Mouse (Mus musculus) mesoderm, embryonic 11.5 days (tissue): ENCODE data around the gene Cdh13.

Experiments
- DNase-seq: peaks from one replicate; pipeline ENCODE4 v3.0.0-alpha.2; 2012; ENCODE audit warnings: low read depth, low spot score

Cdh13 gene

GRCm38 (mm10) chr8:118444651-118445207 lies 161.2 kb downstream of the Cdh13 start:
- DNase-seq: no peak

- no peak for DNase-seq
These were observed 163.0 kb downstream of the Cdh13 start for GRCm38 (mm10) chr8:118446516-118446915.

DNA sequence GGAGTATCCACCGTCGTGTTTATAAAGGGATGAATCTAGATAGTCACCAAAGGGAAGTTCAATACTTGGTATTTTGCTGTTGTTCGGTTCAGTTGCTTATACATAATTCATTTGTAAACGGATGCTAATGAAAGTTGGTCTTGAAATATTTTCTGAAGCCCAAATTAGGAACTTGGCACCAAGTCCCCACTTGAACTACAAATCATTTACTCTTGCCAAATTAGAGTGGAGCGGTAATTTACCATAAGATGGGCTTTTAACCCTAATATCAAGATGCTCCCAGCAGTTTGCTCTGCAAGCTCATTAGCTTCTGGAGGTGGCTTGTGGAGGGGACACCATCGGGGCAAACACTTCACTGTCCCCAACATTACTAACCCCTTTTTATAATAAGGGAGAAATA lies 164.5 kb downstream of the Cdh13 start:
- no peak for DNase-seq

GRCm38 (mm10) chr8:118452445-118453103 lies 169.0 kb downstream of the Cdh13 start:
- DNase-seq: peak; percentile 44

DNA sequence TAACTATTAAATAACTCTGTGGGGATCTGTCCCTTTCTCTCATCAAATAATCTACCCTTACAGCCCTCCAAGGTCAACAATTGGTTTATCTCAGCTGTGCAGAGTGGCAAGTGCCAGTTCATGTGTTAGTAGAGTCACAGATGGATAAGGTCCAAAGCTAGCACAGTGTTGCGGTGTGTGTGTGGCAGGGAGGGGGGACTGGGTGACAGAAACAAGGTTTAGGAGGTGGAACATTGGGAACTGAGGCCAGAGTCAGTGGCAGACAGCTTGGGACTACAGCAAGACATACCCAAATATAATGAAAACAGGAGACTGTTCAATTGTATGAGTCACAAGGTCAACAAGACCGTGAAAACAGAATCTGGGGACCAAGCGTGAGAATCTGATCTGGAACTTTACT lies 171.7 kb downstream of the Cdh13 start:
- DNase-seq: no peak

DNA sequence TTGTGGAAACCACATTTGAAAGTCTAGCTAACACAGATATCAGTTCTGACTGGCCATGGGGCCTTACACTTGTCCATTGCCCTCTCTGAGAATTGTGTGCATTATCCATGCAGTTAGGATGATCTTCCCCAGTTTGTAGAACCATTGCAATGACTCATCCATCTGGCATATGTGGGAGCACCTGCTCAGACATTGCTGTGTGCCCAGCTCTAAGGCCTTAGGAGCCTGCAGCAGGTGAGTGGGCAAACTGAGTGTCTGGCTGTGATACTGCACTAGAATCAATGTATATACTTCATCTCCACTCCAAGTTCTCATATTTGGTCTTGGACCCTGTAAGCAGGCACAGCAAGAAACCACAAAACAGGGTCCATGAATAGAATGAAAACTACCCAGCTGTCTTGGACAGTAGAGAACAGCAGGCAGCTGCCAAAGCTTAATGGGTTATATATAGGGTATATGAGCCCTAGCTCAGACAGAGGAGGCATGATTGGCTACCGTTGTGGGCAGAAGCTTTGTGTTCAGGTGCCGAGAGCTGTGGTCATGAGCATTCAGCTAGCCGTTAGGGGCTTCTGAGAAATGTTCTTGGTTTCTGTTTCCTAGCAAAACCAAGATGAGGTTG lies 181.9 kb downstream of the Cdh13 start:
- no peak for DNase-seq

DNA sequence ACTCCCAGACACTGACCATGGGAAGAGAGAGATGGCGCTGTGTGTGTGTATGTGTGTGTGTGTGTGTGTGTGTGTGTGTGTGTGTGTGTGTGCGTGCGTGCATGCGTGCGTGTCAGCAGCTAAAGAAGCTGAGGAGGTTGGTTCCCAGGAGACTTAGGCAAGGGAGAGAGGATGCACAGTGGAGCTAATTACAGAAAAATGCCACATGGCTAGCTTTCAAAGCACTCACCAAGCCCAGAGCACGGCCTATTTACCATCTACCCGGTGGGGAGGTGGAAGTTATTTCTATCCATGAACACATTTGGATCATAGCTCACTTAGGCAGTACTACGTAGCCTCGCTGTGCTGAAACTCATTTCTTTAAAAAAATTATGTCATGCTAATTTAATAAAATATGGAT lies 194.1 kb downstream of the Cdh13 start:
- no peak for DNase-seq

DNA sequence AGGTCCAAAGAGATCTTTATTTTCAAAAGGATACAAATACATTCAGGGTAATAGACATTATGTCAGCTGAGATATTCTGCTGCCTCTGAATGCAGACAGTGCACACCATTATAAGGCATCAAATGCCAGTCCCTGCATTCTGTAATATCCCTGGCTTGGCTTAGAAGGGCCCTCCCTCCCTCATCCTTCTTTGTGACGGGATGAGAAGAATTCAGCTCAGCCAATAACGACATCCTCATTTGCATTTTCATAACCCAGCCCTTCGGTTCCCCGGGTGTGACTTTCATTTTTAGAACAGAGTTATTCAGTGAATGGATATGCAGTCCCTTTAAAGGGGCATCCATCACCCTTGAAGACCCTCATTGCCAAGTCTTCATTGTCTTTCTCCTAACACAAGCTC lies 205.2 kb downstream of the Cdh13 start:
- DNase-seq: no peak

DNA sequence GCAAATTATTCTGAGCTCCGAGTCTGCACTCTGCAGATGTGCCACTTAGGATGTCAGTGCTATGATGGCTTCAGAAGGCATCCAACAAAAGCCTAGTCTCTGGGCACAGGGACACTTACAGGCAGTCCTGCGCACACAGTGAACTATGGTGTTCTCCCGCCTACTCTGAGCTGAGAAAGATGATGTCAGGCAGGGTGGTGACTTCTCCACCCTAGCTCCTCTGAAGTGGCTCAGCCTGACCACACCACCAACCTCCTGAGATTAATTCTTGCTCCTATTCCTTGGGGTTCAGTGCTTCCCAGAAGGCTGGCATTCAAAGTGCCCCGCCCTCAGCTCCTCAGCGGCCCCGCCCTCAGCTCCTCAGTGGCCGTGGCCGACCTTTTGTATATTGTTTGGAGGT lies 219.0 kb downstream of the Cdh13 start:
- DNase-seq: no peak

GRCm38 (mm10) chr8:118509426-118509825 lies 225.9 kb downstream of the Cdh13 start:
- DNase-seq: no peak

DNA sequence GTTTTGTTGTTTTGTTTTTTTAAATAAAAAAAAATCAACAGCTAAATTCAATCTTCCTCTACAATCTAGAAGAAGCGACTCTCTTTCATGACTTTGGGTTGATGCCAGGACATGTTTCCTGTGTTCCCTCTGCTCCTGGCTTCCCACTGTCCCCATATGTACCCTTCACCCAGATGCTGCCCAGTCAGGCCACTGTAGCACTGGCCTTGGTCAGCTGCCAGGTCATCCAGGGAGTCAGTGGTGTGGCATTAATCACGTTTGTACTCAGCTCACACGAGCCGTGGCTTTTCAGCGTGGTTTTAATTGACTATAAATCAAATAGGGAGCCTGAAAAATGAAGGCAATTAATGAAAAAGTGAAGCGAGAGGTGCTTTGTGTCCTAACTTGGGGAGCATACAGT lies 229.7 kb downstream of the Cdh13 start:
- DNase-seq: no peak

DNA sequence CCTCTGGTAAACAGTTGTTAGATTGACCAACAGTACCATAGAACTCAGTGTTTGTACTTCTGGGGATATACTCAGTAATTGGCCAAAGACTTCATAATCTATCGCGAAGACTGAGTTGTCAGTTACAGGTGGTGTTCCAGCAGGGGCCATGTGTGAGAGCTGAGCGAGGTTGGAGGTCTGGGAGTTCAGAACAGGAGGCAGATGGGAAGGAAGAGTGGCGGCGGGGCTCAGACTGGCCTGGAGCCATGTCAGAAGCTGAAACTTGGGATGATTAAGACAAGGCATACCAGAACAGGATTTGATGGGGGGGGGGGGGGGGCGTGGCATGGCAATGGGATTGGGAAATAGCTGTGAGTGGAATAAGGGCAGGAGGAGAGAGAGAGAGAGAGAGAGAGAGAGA lies 232.1 kb downstream of the Cdh13 start:
- no peak for DNase-seq

DNA sequence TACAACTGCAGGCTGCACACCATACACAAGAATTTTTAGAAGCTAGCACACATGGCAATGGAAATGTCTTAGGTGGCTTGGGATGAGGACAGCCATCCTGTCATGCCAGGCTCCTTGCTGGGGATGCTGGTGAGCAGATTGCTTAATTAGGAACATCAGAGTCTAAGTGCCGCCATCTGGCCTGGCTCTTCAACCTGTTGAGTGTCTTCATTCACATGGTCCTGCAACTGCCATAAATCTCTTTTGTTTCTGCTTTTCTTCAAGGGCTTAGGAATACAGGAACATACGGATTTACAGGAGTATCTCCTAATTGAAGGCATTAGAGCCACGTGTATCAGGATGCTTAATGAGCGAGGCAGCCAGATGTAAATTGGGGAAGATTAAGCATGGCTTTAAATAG lies 233.5 kb downstream of the Cdh13 start:
- no peak for DNase-seq

- peak; percentile 18 for DNase-seq
These were observed 234.7 kb downstream of the Cdh13 start for GRCm38 (mm10) chr8:118518030-118518741.

- no peak for DNase-seq
These were observed 235.2 kb downstream of the Cdh13 start for GRCm38 (mm10) chr8:118518742-118519102.

DNA sequence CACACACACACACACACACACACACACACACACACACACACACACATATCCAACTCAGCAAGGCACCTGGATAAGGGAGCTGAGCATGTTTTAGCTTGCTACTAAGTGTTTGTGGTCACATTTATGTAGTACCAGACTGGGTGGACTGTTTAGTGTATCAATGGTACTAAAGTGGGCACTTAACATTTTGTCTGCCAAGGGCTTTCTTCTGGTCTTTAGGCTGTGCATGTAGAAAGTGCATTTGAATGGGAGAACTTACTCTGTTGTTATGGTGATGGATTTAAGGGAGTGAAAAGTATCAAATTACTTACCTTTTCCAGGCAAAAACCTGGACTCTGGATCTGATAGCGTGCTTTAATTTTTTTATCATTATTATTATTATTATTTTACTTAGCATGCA lies 240.4 kb downstream of the Cdh13 start:
- DNase-seq: no peak

DNA sequence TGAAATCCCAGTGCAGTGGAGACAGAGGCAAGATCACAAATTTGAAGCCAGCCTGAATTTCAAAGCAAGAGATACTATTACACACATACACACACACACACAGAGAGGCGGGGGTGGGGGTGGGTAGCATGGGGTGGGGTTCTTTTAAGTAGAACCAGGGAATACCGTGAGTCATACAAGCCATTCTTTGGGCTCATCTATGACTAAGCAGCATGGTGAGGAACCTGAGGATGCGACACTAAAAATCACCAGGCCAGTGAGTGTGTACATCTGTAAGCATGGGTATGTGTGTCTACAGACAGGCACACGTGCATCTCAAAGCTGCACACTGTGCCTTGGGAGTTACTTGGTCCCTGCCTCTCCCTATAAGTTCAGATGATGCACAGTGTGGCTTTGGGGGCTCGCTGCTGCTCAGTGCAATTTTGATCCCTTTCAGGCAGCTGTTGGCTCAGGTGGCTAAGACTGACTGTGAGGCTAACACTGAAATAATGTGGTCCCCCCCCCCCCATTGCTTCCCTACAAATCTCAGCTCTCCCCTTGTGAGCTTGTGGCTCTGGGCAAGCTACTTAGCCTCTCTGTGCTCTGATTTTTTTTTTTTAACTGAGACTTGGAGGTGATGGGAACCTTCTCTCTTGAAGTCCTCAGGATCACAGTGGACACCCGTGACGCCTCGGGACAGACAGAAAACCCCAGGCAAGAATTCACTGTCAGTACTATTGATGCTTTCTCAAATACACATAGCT lies 255.5 kb downstream of the Cdh13 start:
- no peak for DNase-seq

GRCm38 (mm10) chr8:118539559-118539819 lies 256.0 kb downstream of the Cdh13 start:
- DNase-seq: no peak

DNA sequence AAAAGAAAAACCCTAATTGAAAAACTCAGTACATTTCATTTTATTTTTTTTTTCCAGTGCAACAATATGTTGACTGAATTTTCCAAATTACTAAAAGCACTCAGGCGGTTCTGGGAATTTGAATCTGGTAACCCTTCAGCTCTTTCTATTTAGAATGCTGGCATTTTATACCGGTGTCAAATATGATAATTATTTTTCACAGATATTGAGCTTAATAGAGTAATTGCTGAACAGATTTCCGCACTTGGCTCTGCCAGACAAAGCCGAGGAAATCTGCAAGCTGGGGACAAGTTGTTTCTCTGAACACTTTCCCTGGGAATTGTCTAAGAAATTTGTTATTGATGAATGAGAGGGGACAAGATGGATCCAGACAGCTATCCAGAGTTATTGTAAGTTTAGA lies 256.4 kb downstream of the Cdh13 start:
- no peak for DNase-seq

- no peak for DNase-seq
These were observed 268.9 kb downstream of the Cdh13 start for GRCm38 (mm10) chr8:118552397-118552796.

DNA sequence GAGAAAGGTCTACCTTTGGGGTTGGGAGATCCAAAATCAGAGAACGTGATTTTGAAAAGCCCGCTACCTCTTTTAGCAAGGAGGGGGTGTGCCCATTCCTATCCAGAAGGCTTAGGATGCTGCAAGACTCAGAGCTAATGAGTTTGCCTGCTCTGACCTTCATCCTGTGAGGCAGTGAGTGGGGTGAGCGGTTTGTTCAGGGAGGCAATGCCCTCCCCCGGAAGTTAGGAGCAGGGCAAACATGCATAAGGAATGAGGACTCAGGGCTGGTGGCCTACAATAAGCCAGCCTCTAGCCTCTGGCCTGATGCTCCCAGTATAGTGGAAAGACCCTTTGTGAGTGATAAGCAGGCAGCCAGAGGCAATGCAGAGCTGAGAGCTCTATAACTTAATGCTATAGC lies 269.3 kb downstream of the Cdh13 start:
- DNase-seq: no peak

DNA sequence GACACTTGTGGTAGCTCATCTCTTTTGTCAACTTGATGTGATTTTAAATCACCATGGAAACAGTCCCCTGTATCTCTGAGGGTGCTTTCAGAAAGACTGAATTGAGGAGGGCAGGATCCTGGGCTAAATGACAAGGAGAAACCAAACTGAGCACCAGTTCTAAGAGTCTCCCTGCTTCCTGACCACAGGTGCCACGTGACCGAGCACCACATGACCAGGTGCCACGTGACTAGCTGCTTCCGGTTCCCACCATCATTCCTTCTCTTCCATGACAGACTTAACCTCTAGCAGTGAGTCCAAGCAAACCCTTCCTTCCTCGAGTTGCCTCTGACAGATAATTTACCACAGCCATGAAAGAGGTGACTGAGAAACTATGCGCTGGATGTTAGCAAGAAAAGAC lies 280.5 kb downstream of the Cdh13 start:
- no peak for DNase-seq
